28 mouse cellular contexts compared by ENCODE assay signal in genomic region chr4:66027866-66028265, GRCm38 (mm10).
"Had no signal": no experiment of that assay in that cellular context is flagged by ENCODE, and none has a peak within 500 bp of the region (broad histone marks: within the 10 kb centered on the region; RNA-seq: fewer than 3 reads in every experiment).

No protein-coding gene starts in this region.

- ATAC-seq: forebrain, embryonic 13.5 days; forebrain, embryonic 14.5 days; forebrain, embryonic 15.5 days; forebrain, embryonic 16.5 days; forebrain, postnatal 0 days had no signal

- DNase-seq: cerebellum, adult 8-10 months; cerebellum, adult 9-10 months; cerebellum, adult 9-11 months; cerebellum, postnatal 10 days; cerebellum, postnatal 14 days; cerebellum, postnatal 25 days; cerebellum, postnatal 36 days; embryo, embryonic 11 days; forebrain, postnatal 0 days; gastrocnemius, adult 2 months; gastrocnemius, postnatal 10 days; gastrocnemius, postnatal 14 days; gastrocnemius, postnatal 25 days; gastrocnemius, postnatal 36 days; heart, adult 18-20 months; heart, adult 2 months had no signal

- H3K4me2 ChIP-seq: embryonic facial prominence, embryonic 12.5 days; embryonic facial prominence, embryonic 13.5 days; embryonic facial prominence, embryonic 15.5 days; forebrain, embryonic 12.5 days; forebrain, embryonic 13.5 days; forebrain, embryonic 15.5 days had no signal

- H3K9ac ChIP-seq: embryonic facial prominence, embryonic 12.5 days; embryonic facial prominence, embryonic 13.5 days; embryonic facial prominence, embryonic 15.5 days; forebrain, embryonic 12.5 days; forebrain, embryonic 13.5 days; forebrain, embryonic 15.5 days; forebrain, postnatal 0 days had no signal

- H3K27ac ChIP-seq: embryonic facial prominence, embryonic 10.5 days; embryonic facial prominence, embryonic 12.5 days; embryonic facial prominence, embryonic 13.5 days; embryonic facial prominence, embryonic 15.5 days; forebrain, embryonic 10.5 days; forebrain, embryonic 12.5 days; forebrain, embryonic 13.5 days; forebrain, embryonic 15.5 days; gastrocnemius, adult 2 months; heart, adult 2 months; heart, embryonic 10.5 days had no signal

- H3K4me3 ChIP-seq: embryonic facial prominence, embryonic 10.5 days; embryonic facial prominence, embryonic 12.5 days; embryonic facial prominence, embryonic 13.5 days; embryonic facial prominence, embryonic 15.5 days; erythroblast, embryonic 14.5 days; forebrain, embryonic 10.5 days; forebrain, embryonic 12.5 days; forebrain, embryonic 13.5 days; forebrain, embryonic 15.5 days; gastrocnemius, adult 2 months; heart, adult 2 months; heart, embryonic 10.5 days had no signal

- H3K36me3 ChIP-seq: embryonic facial prominence, embryonic 10.5 days; embryonic facial prominence, embryonic 12.5 days; embryonic facial prominence, embryonic 13.5 days; embryonic facial prominence, embryonic 15.5 days; forebrain, embryonic 10.5 days; forebrain, embryonic 12.5 days; forebrain, embryonic 15.5 days; heart, embryonic 10.5 days had no signal

- H3K9me3 ChIP-seq: embryonic facial prominence, embryonic 10.5 days; embryonic facial prominence, embryonic 12.5 days; embryonic facial prominence, embryonic 13.5 days; embryonic facial prominence, embryonic 15.5 days; forebrain, embryonic 10.5 days; forebrain, embryonic 12.5 days; forebrain, embryonic 13.5 days; forebrain, embryonic 15.5 days; heart, embryonic 10.5 days had no signal

- H3K27me3 ChIP-seq: embryonic facial prominence, embryonic 12.5 days; embryonic facial prominence, embryonic 13.5 days; embryonic facial prominence, embryonic 15.5 days; forebrain, embryonic 15.5 days had no signal
